Mouse (Mus musculus): Measurements from ENCODE around the gene Chek2.
A peak's percentile ranks its signal among the peaks of the same experiment; 100 is the strongest.
"Not testable (repeated sequence)": the region's sequence is repeated elsewhere in the genome, so short reads cannot be mapped to it uniquely, and the experiment has no call there.

Chek2 gene

GRCm38 (mm10) chr5:110839678-110840365 is at the start of gene Chek2, which contains the start of gene Hscb:
Chek2 (plus strand) TSS chr5:110839979.
Hscb (minus strand) TSS chr5:110839777.
- DNase-seq (ENCODE audit: low spot score in 2 of 2): peak; percentile 95 to 98

GRCm38 (mm10) chr5:110794363-110794762 is 45.4 kb upstream of the Chek2 start:
- DNase-seq (ENCODE audit: low spot score in 2 of 2): no peak

GRCm38 (mm10) chr5:110797696-110798095 is 42.1 kb upstream of the Chek2 start:
- peak in 1 of 2 experiments; percentile 27 for DNase-seq (ENCODE audit: low spot score in 2 of 2)

GRCm38 (mm10) chr5:110801036-110801624 is 38.6 kb upstream of the Chek2 start:
- DNase-seq (ENCODE audit: low spot score in 2 of 2): peak; percentile 25 to 51

- peak in 1 of 2 experiments; percentile 28 for DNase-seq (ENCODE audit: low spot score in 2 of 2)
Measured at GRCm38 (mm10) chr5:110802186-110802585, 37.6 kb upstream of the Chek2 start.

- DNase-seq (ENCODE audit: low spot score in 2 of 2): no peak
Measured at GRCm38 (mm10) chr5:110802809-110803208, 37.0 kb upstream of the Chek2 start.

- DNase-seq (ENCODE audit: low spot score in 2 of 2): no peak
Measured at GRCm38 (mm10) chr5:110804012-110804743, 35.6 kb upstream of the Chek2 start.

- no peak for DNase-seq (ENCODE audit: low spot score in 2 of 2)
Measured at GRCm38 (mm10) chr5:110806154-110806553, 33.6 kb upstream of the Chek2 start.

GRCm38 (mm10) chr5:110806676-110807075 is 33.1 kb upstream of the Chek2 start:
- DNase-seq (ENCODE audit: low spot score in 2 of 2): no peak

GRCm38 (mm10) chr5:110807453-110807852 is 32.3 kb upstream of the Chek2 start:
- DNase-seq (ENCODE audit: low spot score in 2 of 2): no peak

- DNase-seq (ENCODE audit: low spot score in 2 of 2): peak; percentile 91 to 93
Measured at GRCm38 (mm10) chr5:110808061-110808631, 31.6 kb upstream of the Chek2 start.

- peak in 1 of 2 experiments; percentile 23 for DNase-seq (ENCODE audit: low spot score in 2 of 2)
Measured at GRCm38 (mm10) chr5:110808821-110809666, 30.7 kb upstream of the Chek2 start.

- DNase-seq (ENCODE audit: low spot score in 2 of 2): peak; percentile 99 to 100
Measured at GRCm38 (mm10) chr5:110809667-110810325, 30.0 kb upstream of the Chek2 start, which contains the start of gene Ulk1. Ulk1 (minus strand) TSS chr5:110810097.

- no peak for DNase-seq (ENCODE audit: low spot score in 2 of 2)
Measured at GRCm38 (mm10) chr5:110824421-110824820, 15.4 kb upstream of the Chek2 start.

GRCm38 (mm10) chr5:110826781-110827495 is 12.8 kb upstream of the Chek2 start:
- no peak for DNase-seq (ENCODE audit: low spot score in 2 of 2)

- DNase-seq (ENCODE audit: low spot score in 2 of 2): no peak
Measured at GRCm38 (mm10) chr5:110827576-110827975, 12.2 kb upstream of the Chek2 start.

- no peak for DNase-seq (ENCODE audit: low spot score in 2 of 2)
Measured at GRCm38 (mm10) chr5:110831036-110831720, 8.6 kb upstream of the Chek2 start.

- peak; percentile 31 to 51 for DNase-seq (ENCODE audit: low spot score in 2 of 2)
Measured at GRCm38 (mm10) chr5:110835959-110836358, 3.8 kb upstream of the Chek2 start.

- DNase-seq (ENCODE audit: low spot score in 2 of 2): not testable (repeated sequence)
Measured at GRCm38 (mm10) chr5:110838016-110838415, 1.8 kb upstream of the Chek2 start.

Data from urinary bladder, postnatal 36 days (tissue).